Mouse (Mus musculus) hindbrain, embryonic 10.5 days (tissue): Measurements from ENCODE around the gene Arhgef9. TPM values are rescaled to one million over a fixed set of nuclear protein-coding genes. Genes with fewer than 3 reads are reported as not detected.

Source experiments
- DNase-seq: peaks from one replicate; pipeline ENCODE4 v3.0.0-alpha.2; 2017; ENCODE audit warnings: low spot score
- H3K27ac ChIP-seq: fragments of 300-500 bp; sonication (generic); 2 replicates; pipeline ENCODE4 v1.5.1; 2016; ENCODE audit warnings: mild to moderate bottlenecking, moderate library complexity
- H3K27me3 ChIP-seq: fragments of 300-500 bp; sonication (generic); 2 replicates; pipeline ENCODE4 v1.6.1; 2016; ENCODE audit warnings: mild to moderate bottlenecking; ENCODE audit not compliant: poor library complexity, insufficient read depth, severe bottlenecking
- H3K36me3 ChIP-seq: fragments of 300-500 bp; sonication (generic); 2 replicates; pipeline ENCODE4 v1.6.1; 2016; ENCODE audit warnings: mild to moderate bottlenecking, moderate library complexity
- H3K4me1 ChIP-seq: fragments of 300-500 bp; sonication (generic); replicated peaks from 2 replicates; pipeline ENCODE4 v1.6.1; 2016; ENCODE audit warnings: mild to moderate bottlenecking
- H3K4me3 ChIP-seq: fragments of 300-500 bp; sonication (generic); 2 replicates; pipeline ENCODE4 v1.5.1; 2016; ENCODE audit warnings: mild to moderate bottlenecking, moderate library complexity
- H3K9me3 ChIP-seq: fragments of 300-500 bp; sonication (generic); 2 replicates; pipeline ENCODE4 v1.6.1; 2016; ENCODE audit warnings: mild to moderate bottlenecking, moderate library complexity
- WGBS: fragments of 180-500 bp; shearing (Covaris S2); methylation state at CpG from one replicate; pipeline ENCODE4 v1.1.7; 2016; 5-methylcytosine and 5-hydroxymethylcytosine counted together
- polyA plus RNA-seq: library from polyadenylated mRNA; unstranded; fragments of >200 nt; fragmentation: Nextera tagmentation; extraction: Ambion mirVana; gene quantifications from 2 replicates; pipeline ENCODE4 v1.2.1, GENCODE M21; 2016

Gene Arhgef9
- 11.8 and 14.3 TPM in 2 replicates for polyA plus RNA-seq

- DNase-seq = peak; percentile 34
- no peaks in the 10 kb centered on the region for H3K36me3 ChIP-seq
- H3K27me3 ChIP-seq = peaks cover 25% of the 10 kb centered on the region
- peak within 1 kb of the TSS; percentile 80 for H3K27ac ChIP-seq
- WGBS = 18% methylated on average over 24 of the region's 24 CpGs
- H3K4me1 ChIP-seq = 0 out of 2 replicates have a peak, but pooled peaks cover 6% of the 10 kb centered on the region
- no peaks in the 10 kb centered on the region for H3K9me3 ChIP-seq
- peak within 1 kb of the TSS; percentile 51 for H3K4me3 ChIP-seq
Observed at GRCm38 (mm10) chrX:95196104-95196919, at the start of gene Arhgef9. TSS of gene Arhgef9 (minus strand) at chrX:95196856.

DNA sequence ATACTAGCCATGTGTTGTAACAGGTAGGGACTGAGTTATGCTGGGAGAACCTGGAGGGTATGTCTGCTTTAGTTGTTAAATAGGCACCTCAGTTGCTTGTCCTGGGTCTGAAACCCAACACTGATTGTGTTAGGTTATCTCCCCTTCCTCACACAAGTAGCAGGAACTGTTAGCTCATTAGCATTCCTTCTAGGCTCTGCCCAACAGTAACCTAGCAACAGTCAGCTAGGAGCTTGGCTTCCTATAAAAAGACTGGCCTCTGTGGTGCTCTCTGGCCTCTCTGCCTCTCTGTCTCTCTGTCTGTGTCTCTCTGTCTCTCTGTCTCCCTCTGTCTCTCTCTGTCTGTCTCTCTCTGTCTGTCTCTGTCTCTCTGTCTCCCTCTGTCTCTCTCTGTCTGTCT lies 42.2 kb upstream of the Arhgef9 start:
- no peaks in the 10 kb centered on the region for H3K9me3 ChIP-seq
- H3K4me3 ChIP-seq = no peak overlapping the region
- 0 out of 2 replicates have a peak, but pooled peaks cover 7% of the 10 kb centered on the region for H3K4me1 ChIP-seq
- H3K27me3 ChIP-seq = no peaks in the 10 kb centered on the region
- peak; percentile 4 for DNase-seq
- no peaks in the 10 kb centered on the region for H3K36me3 ChIP-seq
- no peak overlapping the region for H3K27ac ChIP-seq

GRCm38 (mm10) chrX:95195363-95196103 lies 1.1 kb downstream of the Arhgef9 start:
- Histone ChIP-seq H3K27me3 (peaks cover 28% of the 10 kb centered on the region), H3K4me1 (0 out of 2 replicates have a peak, but pooled peaks cover 6% of the 10 kb centered on the region), H3K4me3 (peak overlapping the region; percentile 51), H3K27ac (peak overlapping the region; percentile 80; the same call in 1 of the 2 replicates), H3K9me3 (no peaks in the 10 kb centered on the region), H3K36me3 (no peaks in the 10 kb centered on the region)
- peak; percentile 5 for DNase-seq
- 52% methylated on average over 3 of the region's 3 CpGs for WGBS

GRCm38 (mm10) chrX:95175978-95176377 lies 20.7 kb downstream of the Arhgef9 start:
- Histone ChIP-seq H3K9me3 (no peaks in the 10 kb centered on the region), H3K27ac (no peak overlapping the region), H3K4me1 (no peaks in the 10 kb centered on the region), H3K36me3 (no peaks in the 10 kb centered on the region), H3K27me3 (peaks cover 7% of the 10 kb centered on the region; the same call in 1 of the 2 replicates), H3K4me3 (no peak overlapping the region)
- 23% methylated on average over 3 of the region's 3 CpGs for whole genome bisulfite sequencing
- DNase-seq = peak; percentile 29

DNA sequence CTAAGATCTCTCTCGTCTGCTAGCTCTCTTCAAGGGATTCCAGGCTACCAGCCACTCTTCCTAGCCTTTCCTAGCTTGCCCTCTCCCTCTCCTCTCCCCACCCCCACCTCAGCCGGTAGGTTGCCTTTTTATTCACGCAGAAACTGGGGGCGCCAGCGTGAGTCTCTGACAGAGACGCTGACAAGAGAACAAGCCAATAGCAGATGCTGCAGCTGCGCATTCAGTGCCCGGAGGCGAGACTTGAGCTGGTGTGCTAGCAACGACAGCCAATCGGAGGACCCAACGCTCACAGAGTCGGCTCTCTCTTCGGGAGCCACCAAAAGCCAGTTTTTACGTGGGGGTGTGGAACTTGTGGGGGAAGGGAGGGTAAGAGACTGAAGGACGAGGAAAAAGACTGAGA lies 30.3 kb downstream of the Arhgef9 start:
- peak overlapping the region; percentile 51 for H3K4me3 ChIP-seq
- no peaks in the 10 kb centered on the region for H3K36me3 ChIP-seq
- peaks cover 30% of the 10 kb centered on the region for H3K27me3 ChIP-seq
- DNase-seq = peak; percentile 88
- WGBS = 17% methylated on average over 16 of the region's 16 CpGs
- H3K27ac ChIP-seq = peak overlapping the region; percentile 89
- H3K4me1 ChIP-seq = 0 out of 2 replicates have a peak, but pooled peaks cover 4% of the 10 kb centered on the region
- no peaks in the 10 kb centered on the region for H3K9me3 ChIP-seq

DNA sequence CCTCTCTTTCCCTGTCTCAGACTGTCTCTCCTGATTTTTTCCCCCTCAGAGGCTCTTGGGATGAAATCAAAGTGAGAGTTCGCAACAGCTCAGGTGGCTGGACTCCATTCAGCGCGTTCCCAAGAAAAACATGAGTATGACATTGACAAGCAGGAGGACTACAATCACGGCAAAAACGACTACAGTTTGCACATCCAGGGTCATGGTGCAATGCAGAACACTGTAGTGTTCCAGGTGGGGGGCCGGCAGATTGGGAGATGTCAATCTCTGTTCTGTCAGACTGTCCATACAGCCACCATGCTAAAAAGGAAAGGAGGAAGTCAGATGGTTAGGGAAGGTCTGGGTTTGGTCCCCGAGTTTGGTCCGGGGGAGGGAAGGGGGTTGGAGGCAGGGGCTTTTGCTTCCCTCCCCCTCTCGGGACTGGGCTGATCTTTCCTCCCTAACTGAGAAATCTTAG lies 31.0 kb downstream of the Arhgef9 start:
- WGBS = 31% methylated on average over 9 of the region's 9 CpGs
- H3K4me1 ChIP-seq = 0 out of 2 replicates have a peak, but pooled peaks cover 4% of the 10 kb centered on the region

DNA sequence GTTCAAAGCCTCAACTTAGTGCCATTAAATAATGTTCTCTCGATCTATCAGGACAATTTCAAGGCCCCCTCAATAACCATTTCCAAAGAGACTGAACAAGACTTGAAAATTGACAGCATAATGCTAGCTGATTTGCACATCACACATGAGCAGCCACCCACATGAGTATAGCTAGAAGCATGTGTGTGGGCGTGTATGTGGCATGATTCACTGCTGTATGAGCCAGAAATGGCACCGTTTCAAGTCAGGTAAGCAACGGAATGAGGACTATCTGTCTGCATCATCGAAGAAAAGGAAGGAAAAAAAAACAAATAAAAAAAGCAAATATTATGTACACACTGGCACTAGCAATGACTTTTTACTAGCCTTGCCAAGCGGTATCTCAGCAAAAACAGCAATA lies 32.5 kb downstream of the Arhgef9 start:
- 79% methylated on average over 6 of the region's 6 CpGs for WGBS
- peaks cover 26% of the 10 kb centered on the region for H3K27me3 ChIP-seq
- no peak for DNase-seq

More for the DNA sequence above, 31.0 kb downstream of the Arhgef9 start:
- peak overlapping the region; percentile 51 for H3K4me3 ChIP-seq
- peaks cover 30% of the 10 kb centered on the region for H3K27me3 ChIP-seq
- peak; percentile 4 for DNase-seq
- no peaks in the 10 kb centered on the region for H3K9me3 ChIP-seq
- peak overlapping the region; percentile 89 for H3K27ac ChIP-seq
- H3K36me3 ChIP-seq = no peaks in the 10 kb centered on the region

DNA sequence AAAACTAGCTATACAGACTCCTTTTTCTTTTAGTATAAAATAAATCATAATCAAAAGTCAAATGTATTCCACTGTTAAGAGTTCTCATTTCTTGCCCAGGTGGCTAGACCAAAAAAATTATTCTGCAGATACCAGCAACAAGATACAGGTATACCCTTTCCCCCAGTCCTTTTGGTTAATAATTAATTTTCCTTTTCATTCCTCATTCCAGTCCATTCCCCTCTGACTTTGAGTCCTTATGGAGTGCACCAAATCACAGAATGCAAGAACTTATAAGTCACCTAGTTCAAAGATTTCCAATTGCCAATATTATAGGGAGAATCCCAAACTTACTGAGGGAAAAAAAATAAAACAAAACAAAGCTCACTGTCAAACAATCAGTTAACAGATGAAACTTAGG lies 33.2 kb downstream of the Arhgef9 start:
- H3K27me3 ChIP-seq = peaks cover 26% of the 10 kb centered on the region
- H3K4me1 ChIP-seq = 0 out of 2 replicates have a peak, but pooled peaks cover 4% of the 10 kb centered on the region
- no peak overlapping the region for H3K27ac ChIP-seq
- H3K4me3 ChIP-seq = no peak overlapping the region
- no peaks in the 10 kb centered on the region for H3K9me3 ChIP-seq
- H3K36me3 ChIP-seq = no peaks in the 10 kb centered on the region
- DNase-seq = no peak

More for the DNA sequence above, 32.5 kb downstream of the Arhgef9 start:
- Histone ChIP-seq H3K4me1 (0 out of 2 replicates have a peak, but pooled peaks cover 4% of the 10 kb centered on the region), H3K9me3 (no peaks in the 10 kb centered on the region), H3K4me3 (no peak overlapping the region), H3K36me3 (no peaks in the 10 kb centered on the region), H3K27ac (no peak overlapping the region)

GRCm38 (mm10) chrX:95156833-95157386 lies 39.7 kb downstream of the Arhgef9 start:
- H3K36me3 ChIP-seq = no peaks in the 10 kb centered on the region
- WGBS = 41% methylated on average over 9 of the region's 9 CpGs
- H3K4me1 ChIP-seq = peaks cover 5% of the 10 kb centered on the region; the same call in 1 of the 2 replicates
- peaks cover 16% of the 10 kb centered on the region for H3K27me3 ChIP-seq
- no peak for DNase-seq
- H3K9me3 ChIP-seq = no peaks in the 10 kb centered on the region
- H3K4me3 ChIP-seq = no peak overlapping the region
- no peak overlapping the region for H3K27ac ChIP-seq

GRCm38 (mm10) chrX:95138636-95139035 lies 58.0 kb downstream of the Arhgef9 start:
- DNase-seq = no peak
- no peaks in the 10 kb centered on the region for H3K9me3 ChIP-seq
- H3K4me3 ChIP-seq = no peak overlapping the region
- 88% methylated on average over 4 of the region's 4 CpGs for WGBS
- no peaks in the 10 kb centered on the region for H3K4me1 ChIP-seq
- peaks cover 20% of the 10 kb centered on the region for H3K27me3 ChIP-seq
- H3K36me3 ChIP-seq = no peaks in the 10 kb centered on the region
- no peak overlapping the region for H3K27ac ChIP-seq

GRCm38 (mm10) chrX:95133502-95133901 lies 63.2 kb downstream of the Arhgef9 start:
- Histone ChIP-seq H3K4me1 (no peaks in the 10 kb centered on the region), H3K9me3 (no peaks in the 10 kb centered on the region), H3K36me3 (no peaks in the 10 kb centered on the region), H3K27me3 (peaks cover 7% of the 10 kb centered on the region; the same call in 1 of the 2 replicates), H3K27ac (no peak overlapping the region), H3K4me3 (no peak overlapping the region)
- 87% methylated on average over 5 of the region's 5 CpGs for WGBS
- DNase-seq = no peak

DNA sequence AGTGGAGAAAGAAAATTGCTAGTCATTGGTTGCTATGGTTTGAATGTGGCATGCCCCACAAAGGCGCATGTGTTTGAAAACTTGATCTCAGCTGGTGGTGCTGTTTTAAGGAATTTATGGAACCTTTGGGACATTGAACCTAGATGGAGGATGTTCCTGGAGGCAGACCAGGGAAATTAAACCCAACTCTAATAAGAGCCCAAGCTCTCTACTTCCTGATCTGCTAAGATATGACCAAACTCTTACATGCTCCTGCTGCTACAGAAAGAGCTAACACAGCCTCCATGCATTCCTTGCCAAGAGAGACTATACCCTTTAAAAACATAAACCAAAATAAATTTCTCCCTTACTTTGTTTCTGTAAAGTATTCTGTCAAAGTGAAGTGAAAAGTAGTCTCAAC lies 63.7 kb downstream of the Arhgef9 start:
- Histone ChIP-seq H3K36me3 (no peaks in the 10 kb centered on the region), H3K27ac (no peak overlapping the region), H3K9me3 (no peaks in the 10 kb centered on the region), H3K4me1 (no peaks in the 10 kb centered on the region), H3K27me3 (peaks cover 7% of the 10 kb centered on the region; the same call in 1 of the 2 replicates), H3K4me3 (no peak overlapping the region)
- 92% methylated on average over 1 of the region's 1 CpGs for WGBS
- DNase-seq = no peak
